Mouse (Mus musculus): ENCODE results near the gene Ces1f.
"Not testable (repeated sequence)": the region's sequence is repeated elsewhere in the genome, so short reads cannot be mapped to it uniquely, and the experiment has no call there.

The Ces1f gene

DNA sequence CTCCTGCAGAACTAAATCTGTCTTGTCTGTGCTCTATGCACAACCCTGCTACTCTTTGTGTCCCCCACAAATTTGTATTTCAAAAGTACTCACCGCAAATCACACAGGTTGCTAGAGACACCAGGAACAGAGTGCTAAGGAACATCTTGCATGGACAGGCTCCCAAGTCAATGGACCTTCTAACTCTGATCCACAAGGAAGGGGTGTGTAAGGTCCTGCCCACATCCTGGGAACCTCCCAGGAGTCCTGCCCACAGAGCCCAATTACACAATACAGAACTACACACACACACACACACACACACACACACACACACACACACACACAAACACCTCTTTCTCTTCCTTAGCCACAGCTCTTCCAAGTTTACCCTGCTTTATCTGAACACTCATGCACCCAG is at the start of gene Ces1f:
Gene Ces1f (minus strand): TSS at position 192 of the 400 bp plus-strand sequence.
- no peak for DNase-seq (ENCODE audit: low spot score)

DNA sequence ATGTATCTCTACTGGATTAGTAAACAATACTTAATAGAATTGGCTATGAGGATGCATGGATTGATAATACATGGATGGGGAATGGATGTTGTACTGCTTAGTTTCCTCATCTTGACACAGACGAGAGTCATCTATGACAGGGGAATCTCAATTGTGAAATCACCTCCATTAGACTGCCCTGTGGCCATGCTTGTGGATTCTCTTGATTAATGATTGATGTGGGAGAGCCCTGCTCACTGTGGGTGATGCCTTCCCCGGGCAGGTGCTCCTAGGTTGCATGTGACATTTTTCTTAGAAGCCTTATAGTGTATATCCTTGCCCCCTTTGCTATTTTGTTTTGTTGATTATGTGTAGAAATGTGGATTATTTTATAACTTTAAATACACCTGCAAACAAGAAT is 45.6 kb upstream of the Ces1f start:
- no peak for DNase-seq (ENCODE audit: low spot score)

DNA sequence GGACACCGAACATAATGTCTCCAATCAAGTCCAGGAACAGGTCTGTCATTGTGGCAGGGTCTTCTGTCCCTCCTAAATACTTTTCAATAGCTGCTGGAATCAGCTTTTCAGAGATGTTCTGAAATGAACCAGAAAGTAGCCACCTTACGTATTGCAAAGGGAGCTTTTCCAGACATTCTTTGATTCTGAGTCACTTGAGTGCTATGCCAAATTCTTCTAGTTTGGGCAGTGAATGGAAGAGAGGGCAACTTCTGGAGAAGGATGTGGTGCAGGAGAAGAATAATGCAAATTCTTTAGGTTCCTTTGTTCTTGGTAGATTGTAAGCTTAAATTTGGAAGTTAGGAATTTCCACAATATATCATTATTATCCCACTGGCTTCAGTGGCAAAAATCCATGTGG is 37.5 kb upstream of the Ces1f start:
- DNase-seq (ENCODE audit: low spot score): no peak

DNA sequence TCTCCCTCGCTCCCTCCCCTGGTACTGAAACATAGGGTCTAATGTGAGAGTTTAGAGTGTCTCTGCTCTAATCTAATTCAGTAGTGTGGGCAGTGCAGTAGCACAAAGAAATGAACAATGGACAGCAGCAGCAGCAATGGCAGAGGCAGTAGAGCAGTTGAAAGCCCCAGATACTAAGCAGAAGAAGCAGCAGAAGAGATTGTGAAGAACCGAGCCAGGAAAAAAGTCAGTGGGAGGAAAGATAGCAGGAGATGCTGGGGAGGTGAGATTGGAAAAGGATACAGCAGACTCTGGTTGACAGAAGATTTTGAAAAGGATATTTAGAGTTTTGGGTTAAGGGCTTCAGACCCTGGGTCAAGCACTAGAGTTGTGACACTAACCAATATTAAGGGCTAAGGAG is 36.0 kb upstream of the Ces1f start:
- DNase-seq (ENCODE audit: low spot score): no peak

DNA sequence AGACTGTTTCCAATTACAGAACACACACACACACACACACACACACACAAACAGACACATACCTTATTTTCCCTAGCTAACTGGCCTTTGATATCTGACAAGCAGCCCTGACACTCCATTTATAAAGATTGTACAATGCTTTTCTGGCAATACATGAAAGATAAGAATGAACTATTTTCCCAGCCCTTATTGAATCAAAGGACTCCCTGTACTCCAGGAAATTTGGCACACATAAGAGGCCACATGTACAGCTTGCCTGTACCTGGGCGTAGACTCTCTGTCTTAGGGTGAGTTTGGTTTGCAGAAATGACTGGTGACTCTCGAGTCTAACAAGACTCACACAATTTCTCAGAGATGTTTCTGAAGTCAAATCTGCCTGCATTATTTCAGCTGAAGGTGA is 4.3 kb upstream of the Ces1f start:
- DNase-seq (ENCODE audit: low spot score): no peak

DNA sequence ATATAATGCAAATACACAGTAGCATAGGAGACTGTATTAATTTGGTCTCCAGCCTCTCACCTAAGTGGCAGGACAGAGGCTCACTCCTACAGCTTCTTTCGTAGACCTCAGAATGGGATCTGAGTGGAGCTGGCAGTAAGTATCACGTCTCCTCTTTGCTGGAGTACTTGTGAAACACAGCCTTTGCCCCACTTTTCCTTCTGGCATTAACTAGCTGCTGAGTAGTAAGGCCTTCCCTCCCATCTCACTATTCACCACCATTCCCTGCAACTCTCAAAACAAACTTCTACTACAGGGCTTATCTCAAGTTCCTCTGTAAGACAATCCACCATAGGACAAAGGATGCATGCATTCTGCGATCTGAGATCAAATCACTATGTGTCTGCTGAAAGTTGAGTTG is 2.8 kb upstream of the Ces1f start:
- DNase-seq (ENCODE audit: low spot score): no peak

DNA sequence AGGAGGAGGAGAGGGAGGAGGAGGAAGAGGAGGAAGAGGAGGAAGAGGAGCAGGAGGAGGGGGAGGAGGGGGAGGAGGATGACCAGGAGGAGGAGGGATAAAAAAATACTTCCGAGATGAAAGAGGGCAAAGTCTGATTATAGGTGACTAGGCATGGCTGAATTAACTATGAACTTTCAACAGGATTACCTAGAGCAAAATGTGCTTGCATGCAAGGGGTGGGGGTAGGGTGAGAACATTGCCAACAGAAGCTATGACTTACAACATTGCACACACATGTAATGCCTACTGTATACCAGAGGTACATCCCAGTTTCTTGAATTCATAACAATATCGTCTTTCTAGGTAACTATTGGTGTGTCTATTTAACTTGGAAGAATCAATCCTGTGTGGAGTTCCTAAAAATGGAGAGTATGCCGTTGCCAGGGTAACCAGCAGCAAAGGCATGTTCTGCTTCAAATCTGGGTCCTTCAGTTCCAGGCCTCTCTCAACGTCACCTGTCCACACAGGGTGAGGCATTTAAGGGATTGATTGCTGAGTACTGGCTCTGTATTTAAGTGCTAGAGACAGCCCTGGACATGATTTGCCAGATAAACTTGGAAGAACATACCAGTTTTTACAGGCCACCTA is 1.3 kb downstream of the Ces1f start:
- no peak for DNase-seq (ENCODE audit: low spot score)

- DNase-seq (ENCODE audit: low spot score): no peak
These were observed 4.9 kb downstream of the Ces1f start for GRCm38 (mm10) chr8:93274609-93275008.

- no peak for DNase-seq (ENCODE audit: low spot score)
These were observed 6.2 kb downstream of the Ces1f start for GRCm38 (mm10) chr8:93273321-93273720.

DNA sequence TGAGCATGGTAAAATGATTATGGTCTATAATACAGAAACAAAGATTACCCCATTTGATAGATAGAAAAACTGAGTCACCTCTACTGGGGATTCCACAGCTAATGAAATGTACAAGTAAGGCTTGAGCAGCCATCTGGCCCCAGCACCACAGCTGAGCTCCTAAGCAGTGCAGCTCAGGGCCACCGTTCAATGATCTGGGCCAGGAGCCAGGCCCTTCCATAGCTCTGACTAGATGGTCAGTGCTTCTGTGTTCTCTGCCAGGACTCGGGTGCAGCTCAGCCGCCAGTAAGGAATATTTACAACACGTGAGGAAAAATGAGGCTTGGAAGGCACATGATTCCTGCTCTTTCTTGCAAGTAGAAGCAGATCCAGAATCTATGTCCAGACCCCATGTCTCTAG is 6.9 kb downstream of the Ces1f start:
- no peak for DNase-seq (ENCODE audit: low spot score)

DNA sequence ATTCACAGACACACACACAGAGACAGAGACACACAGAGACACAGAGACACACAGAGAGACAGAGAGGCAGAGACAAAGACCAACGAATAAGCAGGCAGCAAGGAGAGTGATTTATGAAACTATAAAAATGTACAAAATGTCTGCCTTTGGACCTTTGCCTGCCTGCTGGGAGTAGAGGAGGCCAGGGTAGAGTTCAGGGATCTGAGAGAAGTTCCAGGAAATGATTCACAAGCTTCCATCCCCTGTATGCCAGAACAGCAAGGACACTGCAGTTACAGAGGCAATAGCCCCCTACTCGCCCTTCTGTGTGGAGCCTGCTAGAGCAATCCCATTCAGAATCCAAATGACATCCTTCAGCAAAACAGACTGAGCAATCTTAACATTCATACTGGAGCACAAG is 18.1 kb downstream of the Ces1f start:
- no peak for DNase-seq (ENCODE audit: low spot score)

DNA sequence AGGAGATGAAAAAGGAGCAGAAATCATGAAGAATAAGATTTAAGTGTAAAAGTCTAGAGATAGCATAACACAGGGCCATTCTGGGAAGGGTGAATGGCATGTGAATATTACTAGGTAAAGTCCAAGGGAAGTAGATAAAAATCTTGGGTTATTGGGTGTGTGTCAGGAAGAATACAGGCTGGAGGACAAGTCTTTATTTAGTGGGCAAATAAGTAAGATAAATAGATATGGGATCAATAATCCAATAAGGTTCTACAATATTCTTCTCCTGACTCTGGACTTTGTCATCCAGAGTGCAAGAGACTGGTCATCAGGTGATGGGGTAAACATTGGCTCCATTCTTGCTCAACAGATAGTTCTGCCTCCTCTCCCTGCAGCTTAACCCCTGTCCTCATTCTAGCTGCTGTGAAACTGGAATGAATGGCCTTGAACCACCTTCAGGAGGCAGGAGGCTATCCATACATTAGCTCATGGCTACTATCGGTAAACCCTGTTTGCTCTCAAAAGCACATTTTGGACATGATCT is 27.1 kb downstream of the Ces1f start:
- DNase-seq (ENCODE audit: low spot score): no peak

DNA sequence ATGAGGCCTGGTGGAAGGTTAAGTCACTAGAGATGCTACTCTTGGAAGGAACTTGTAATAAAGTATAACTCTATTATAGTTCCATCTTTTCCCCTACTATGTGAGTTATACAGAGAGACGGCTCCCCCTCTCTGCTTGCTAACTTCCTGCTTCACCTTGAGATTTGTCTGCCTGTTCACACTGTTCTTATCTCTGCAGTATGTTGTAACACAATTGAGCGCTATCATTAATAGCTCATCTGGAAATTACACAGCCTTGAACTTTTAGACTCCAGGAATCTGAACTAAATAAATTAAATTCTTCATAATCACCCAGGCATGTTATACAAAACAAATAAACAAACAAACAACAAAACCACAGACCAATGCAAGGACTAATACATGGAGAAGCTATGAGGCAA is 33.5 kb downstream of the Ces1f start:
- DNase-seq (ENCODE audit: low spot score): no peak

GRCm38 (mm10) chr8:93239884-93240283 is 39.7 kb downstream of the Ces1f start:
- no peak for DNase-seq (ENCODE audit: low spot score)

- no peak for DNase-seq (ENCODE audit: low spot score)
These were observed 43.9 kb downstream of the Ces1f start for GRCm38 (mm10) chr8:93235681-93236080.

DNA sequence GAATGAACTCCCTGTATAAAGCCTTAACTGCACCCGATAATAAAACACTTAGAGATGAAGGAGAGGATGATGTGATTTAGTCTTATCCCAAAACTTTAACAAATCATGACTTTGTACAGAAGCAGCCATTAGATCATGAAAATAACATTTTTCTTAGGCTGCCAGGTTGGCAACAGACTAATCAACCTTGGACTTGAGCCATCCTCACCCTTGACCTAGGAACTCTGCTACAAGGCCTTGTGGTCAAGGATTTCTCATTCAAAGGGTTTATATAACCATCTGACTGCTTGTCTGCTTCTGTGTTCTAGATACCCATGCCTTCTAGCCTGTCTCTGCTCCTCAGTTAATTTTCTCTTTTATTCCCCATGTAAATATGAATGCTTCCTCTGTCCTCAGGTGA is 44.8 kb downstream of the Ces1f start:
- no peak for DNase-seq (ENCODE audit: low spot score)

DNA sequence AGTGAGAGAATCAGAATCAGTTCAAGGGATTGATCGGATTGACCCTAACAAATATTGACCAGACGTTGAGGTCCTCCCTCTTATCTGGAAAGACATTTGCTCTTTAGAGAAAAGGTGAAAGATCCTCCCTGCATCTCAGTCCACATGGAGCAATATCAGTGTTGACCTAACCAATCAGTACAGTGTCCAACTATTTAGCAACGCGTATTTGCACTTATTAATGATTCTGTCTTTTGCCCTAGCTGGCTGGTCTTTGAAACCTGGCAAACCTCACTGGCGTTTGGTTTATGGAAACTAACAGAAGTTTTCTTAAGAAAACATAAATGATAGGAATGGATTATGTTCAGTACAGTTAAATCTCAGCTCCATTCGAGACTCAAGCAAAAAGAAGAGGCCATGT is 45.5 kb downstream of the Ces1f start:
- DNase-seq (ENCODE audit: low spot score): no peak

GRCm38 (mm10) chr8:93229446-93229845 is 50.1 kb downstream of the Ces1f start, which contains the start of gene Ces1e:
Gene Ces1e, minus strand, starts transcription at chr8:93229619.
- DNase-seq (ENCODE audit: low spot score): no peak

GRCm38 (mm10) chr8:93228673-93229370 is 50.7 kb downstream of the Ces1f start:
- no peak for DNase-seq (ENCODE audit: low spot score)

GRCm38 (mm10) chr8:93226471-93226870 is 53.1 kb downstream of the Ces1f start:
- DNase-seq (ENCODE audit: low spot score): not testable (repeated sequence)

DNA sequence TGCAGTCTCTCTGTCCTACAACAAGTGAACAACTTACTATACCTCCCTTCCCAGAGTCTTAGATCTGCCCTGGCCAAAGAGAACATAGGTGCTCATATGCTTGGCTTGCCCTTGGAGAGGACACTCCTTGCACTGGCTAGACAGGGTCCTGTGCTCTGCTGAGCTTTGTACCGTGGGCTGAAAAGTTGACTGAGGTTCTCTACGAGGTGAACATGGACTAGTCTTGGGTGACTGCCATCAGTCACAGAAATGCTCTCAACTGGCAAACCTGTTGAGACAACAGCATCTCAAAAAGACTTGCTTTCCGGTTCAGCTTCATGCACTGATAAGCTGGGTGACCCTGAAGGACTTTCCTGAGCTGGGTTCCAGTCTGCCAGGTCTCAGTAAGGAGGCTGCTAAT is 57.7 kb downstream of the Ces1f start:
- no peak for DNase-seq (ENCODE audit: low spot score)

- no peak for DNase-seq (ENCODE audit: low spot score)
These were observed 61.7 kb downstream of the Ces1f start for GRCm38 (mm10) chr8:93217867-93218266.

GRCm38 (mm10) chr8:93217375-93217774 is 62.2 kb downstream of the Ces1f start:
- DNase-seq (ENCODE audit: low spot score): no peak

DNA sequence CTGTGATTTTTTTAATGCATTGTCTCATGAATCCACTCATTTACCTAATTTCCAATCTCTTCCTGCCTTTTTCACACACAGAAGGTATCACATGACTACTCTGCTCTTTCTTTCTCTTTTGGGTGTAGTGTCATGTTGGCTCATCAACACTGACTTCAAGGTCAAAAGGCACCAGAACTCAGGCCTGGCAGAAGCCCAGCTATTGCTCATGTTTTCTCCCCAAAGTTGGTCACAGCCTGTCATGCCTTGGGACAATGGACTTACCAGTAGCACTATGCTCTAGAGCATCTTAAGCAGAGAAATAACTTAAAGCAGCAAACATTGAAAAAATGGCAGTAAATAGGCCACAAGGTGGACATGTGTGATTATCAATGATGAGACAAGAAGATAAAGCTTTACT is 68.5 kb downstream of the Ces1f start:
- no peak for DNase-seq (ENCODE audit: low spot score)

Data from urinary bladder, postnatal 10 days (tissue).